Mouse (Mus musculus): Measurements from ENCODE around the gene Zfp827. TPM values are rescaled to one million over a fixed set of nuclear protein-coding genes. Genes with fewer than 3 reads are reported as not detected.

Zfp827 gene
- polyA plus RNA-seq, 1 experiment from 2014 or later, result 3.8 TPM

DNA sequence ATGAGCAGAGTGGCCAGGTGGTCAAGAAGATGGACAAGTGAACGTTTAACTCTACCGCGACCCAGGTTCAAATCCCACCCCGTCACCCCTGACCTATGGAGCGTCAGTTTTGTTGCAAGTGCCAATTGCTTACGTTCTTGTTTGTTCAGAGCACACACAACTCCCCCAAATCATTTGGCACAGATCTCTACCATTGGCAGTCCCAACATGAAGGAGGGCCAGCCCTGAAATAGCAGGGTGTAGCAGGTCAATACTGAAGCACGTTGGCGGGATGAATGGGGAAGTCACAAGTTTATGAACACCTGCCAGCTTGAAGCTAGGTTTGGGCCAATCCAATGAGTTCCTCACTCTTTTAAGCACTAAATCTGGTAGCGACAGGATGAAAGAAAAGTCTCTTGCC is 46.7 kb downstream of the Zfp827 start:
- Histone ChIP-seq H3K9ac (ENCODE audit: low read depth, low read length) (no peak overlapping the region), H3K4me1 (replicated peaks; ENCODE audit: control insufficient read depth, insufficient read depth, low read length) (0 out of 2 replicates have a peak, but pooled peaks cover 1% of the 10 kb centered on the region), H3K4me2 (no peak overlapping the region), H3K27me3 (replicated peaks; ENCODE audit: control insufficient read depth, insufficient read depth, low read length) (no peaks in the 10 kb centered on the region), H3K36me3 (ENCODE audit: control insufficient read depth, insufficient read depth, low read length) (peaks cover 4% of the 10 kb centered on the region; the same call in 1 of the 2 replicates), H3K9me3 (ENCODE audit: control insufficient read depth, low read length) (no peaks in the 10 kb centered on the region), H3K27ac (ENCODE audit: low read depth, low read length) (no peak overlapping the region), H3K4me3 (ENCODE audit: low read depth, low read length) (no peak overlapping the region)
- WGBS, result 85% methylated on average over 9 of the region's 9 CpGs
- ATAC-seq (replicated peaks; ENCODE audit: low FRiP score) (no peak), DNase-seq (ENCODE audit: low spot score) (no peak)

DNA sequence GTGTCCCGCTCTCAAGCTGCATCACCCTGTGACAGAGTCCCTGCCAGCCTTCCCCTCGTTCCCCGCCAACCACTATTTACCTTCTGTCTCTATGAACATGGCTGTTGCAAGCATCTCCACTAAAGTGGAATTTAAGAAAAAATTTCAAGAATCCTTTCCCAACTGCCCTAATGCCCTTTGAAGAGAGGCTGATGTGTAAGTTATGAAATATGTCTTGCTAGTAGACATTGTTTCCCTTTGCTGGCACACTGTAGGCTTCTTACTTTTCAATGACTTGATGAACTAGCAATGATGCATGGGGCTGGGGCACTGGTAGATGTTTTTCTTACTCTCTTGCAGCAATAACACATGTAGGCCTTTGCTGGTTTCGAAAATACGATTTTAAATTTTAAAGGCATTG is 49.0 kb downstream of the Zfp827 start:
- 84% methylated on average over 5 of the region's 5 CpGs for WGBS
- peaks cover 4% of the 10 kb centered on the region; the same call in 1 of the 2 replicates for H3K36me3 ChIP-seq (ENCODE audit: control insufficient read depth, insufficient read depth, low read length)
- no peaks in the 10 kb centered on the region for H3K27me3 ChIP-seq (replicated peaks; ENCODE audit: control insufficient read depth, insufficient read depth, low read length)

DNA sequence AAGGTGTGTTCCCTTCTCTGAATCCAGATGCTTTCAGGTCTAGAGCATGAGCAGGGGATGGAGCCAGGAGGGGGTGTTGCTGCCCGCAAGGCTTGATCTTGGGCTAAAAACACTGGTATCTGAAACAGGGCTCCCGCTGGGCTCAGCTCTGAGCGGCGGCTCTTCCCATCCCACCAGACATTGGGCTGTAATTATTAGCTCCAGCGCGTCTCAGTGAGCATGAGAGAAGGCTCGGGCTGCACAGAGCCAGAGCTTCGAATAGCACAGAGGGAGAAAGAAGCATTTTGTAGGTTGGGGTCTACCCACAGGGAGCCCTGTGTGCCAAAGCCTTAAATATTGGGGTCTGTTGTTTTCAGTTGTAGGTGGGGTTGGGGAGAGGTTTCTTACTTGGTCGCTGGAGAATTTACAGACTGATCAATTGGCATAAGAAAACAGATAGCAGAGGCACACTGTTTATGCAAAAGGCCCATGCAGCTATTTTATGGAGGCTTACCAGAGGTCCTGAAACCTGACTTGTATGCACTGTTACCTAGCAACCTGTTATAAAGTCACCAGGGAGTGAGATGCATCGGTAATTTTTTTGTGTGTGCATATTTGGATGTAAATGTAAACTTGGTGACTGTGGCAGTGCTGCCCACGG is 50.4 kb downstream of the Zfp827 start:
- 60% methylated on average over 11 of the region's 11 CpGs for whole genome bisulfite sequencing
- H3K4me3 ChIP-seq (ENCODE audit: low read depth, low read length), result no peak overlapping the region
- no peak for DNase-seq (ENCODE audit: low spot score)
- H3K36me3 ChIP-seq (ENCODE audit: control insufficient read depth, insufficient read depth, low read length), result peaks cover 4% of the 10 kb centered on the region; the same call in 1 of the 2 replicates
- ATAC-seq (replicated peaks; ENCODE audit: low FRiP score), result no peak
- 0 out of 2 replicates have a peak, but pooled peaks cover 3% of the 10 kb centered on the region for H3K4me1 ChIP-seq (replicated peaks; ENCODE audit: control insufficient read depth, insufficient read depth, low read length)
- H3K4me2 ChIP-seq, result no peak overlapping the region
- H3K9ac ChIP-seq (ENCODE audit: low read depth, low read length), result no peak overlapping the region
- no peaks in the 10 kb centered on the region for H3K9me3 ChIP-seq (ENCODE audit: control insufficient read depth, low read length)
- H3K27ac ChIP-seq (ENCODE audit: low read depth, low read length), result no peak overlapping the region
- H3K27me3 ChIP-seq (replicated peaks; ENCODE audit: control insufficient read depth, insufficient read depth, low read length), result no peaks in the 10 kb centered on the region

More for the DNA sequence above, 49.0 kb downstream of the Zfp827 start:
- no peak for ATAC-seq (replicated peaks; ENCODE audit: low FRiP score)
- H3K9me3 ChIP-seq (ENCODE audit: control insufficient read depth, low read length), result no peaks in the 10 kb centered on the region
- no peak overlapping the region for H3K9ac ChIP-seq (ENCODE audit: low read depth, low read length)
- no peak for DNase-seq (ENCODE audit: low spot score)
- no peak overlapping the region for H3K4me3 ChIP-seq (ENCODE audit: low read depth, low read length)
- H3K4me1 ChIP-seq (replicated peaks; ENCODE audit: control insufficient read depth, insufficient read depth, low read length), result 0 out of 2 replicates have a peak, but pooled peaks cover 3% of the 10 kb centered on the region
- no peak overlapping the region for H3K4me2 ChIP-seq
- no peak overlapping the region for H3K27ac ChIP-seq (ENCODE audit: low read depth, low read length)

DNA sequence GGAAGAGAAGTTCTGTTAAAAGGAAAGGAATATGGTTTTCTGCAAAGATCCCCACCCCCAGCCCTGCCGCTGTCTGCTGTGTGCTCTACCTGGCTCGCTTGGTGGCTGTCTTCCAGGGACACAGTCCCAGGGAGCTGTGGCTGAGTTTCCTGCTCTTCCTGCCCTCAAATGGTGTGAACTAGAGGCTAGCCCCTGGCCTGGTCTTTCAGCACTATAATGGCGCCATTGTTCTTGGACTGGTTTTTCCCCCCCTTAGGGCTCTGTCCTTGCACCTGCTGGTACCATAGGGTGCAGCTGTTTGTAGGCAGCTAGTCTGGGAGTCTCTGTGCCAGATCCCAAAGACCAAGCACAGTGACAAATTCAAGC is 50.9 kb downstream of the Zfp827 start:
- 89% methylated on average over 3 of the region's 3 CpGs for WGBS
- H3K27ac ChIP-seq (ENCODE audit: low read depth, low read length), result no peak overlapping the region
- 0 out of 2 replicates have a peak, but pooled peaks cover 3% of the 10 kb centered on the region for H3K4me1 ChIP-seq (replicated peaks; ENCODE audit: control insufficient read depth, insufficient read depth, low read length)
- ATAC-seq (replicated peaks; ENCODE audit: low FRiP score), result no peak
- H3K36me3 ChIP-seq (ENCODE audit: control insufficient read depth, insufficient read depth, low read length), result peaks cover 4% of the 10 kb centered on the region; the same call in 1 of the 2 replicates
- no peak for DNase-seq (ENCODE audit: low spot score)
- no peaks in the 10 kb centered on the region for H3K9me3 ChIP-seq (ENCODE audit: control insufficient read depth, low read length)
- H3K4me2 ChIP-seq, result no peak overlapping the region
- H3K9ac ChIP-seq (ENCODE audit: low read depth, low read length), result no peak overlapping the region
- H3K4me3 ChIP-seq (ENCODE audit: low read depth, low read length), result no peak overlapping the region
- H3K27me3 ChIP-seq (replicated peaks; ENCODE audit: control insufficient read depth, insufficient read depth, low read length), result no peaks in the 10 kb centered on the region

DNA sequence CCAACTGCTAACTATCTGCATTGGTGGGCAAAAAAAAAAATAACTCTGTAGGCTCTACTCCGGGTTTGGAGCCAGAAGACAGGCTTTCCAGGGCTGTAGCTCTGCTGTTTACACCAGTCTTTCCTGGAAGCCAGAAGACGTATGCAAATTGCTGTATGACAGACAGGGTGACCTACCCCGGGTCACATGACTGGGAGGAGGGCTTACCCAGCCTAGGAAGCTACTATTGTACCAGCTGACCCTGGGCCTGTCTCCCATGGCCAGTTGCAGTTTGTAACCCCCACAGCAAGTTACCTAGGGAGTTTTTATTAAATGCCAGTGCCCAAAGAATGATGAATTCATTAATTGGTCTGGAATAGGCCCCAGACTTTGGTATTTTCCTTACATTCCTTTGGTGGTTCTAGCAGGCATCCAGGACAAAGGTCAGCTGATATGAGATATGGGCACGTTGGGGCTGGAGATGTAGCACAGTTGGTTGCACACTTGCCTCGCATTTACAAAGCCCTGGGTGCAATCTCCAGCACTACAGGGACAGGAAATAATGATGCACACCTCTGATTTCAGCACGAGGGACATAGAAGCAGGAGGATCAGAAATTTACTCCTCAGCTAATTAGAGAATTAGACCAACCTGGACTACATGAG is 52.0 kb downstream of the Zfp827 start:
- no peak overlapping the region for H3K4me2 ChIP-seq
- H3K36me3 ChIP-seq (ENCODE audit: control insufficient read depth, insufficient read depth, low read length), result 0 out of 2 replicates have a peak, but pooled peaks cover 4% of the 10 kb centered on the region
- H3K4me1 ChIP-seq (replicated peaks; ENCODE audit: control insufficient read depth, insufficient read depth, low read length), result 0 out of 2 replicates have a peak, but pooled peaks cover 3% of the 10 kb centered on the region
- ATAC-seq (replicated peaks; ENCODE audit: low FRiP score) (no peak), DNase-seq (ENCODE audit: low spot score) (no peak)
- no peak overlapping the region for H3K27ac ChIP-seq (ENCODE audit: low read depth, low read length)
- WGBS, result 52% methylated on average over 6 of the region's 6 CpGs
- no peak overlapping the region for H3K4me3 ChIP-seq (ENCODE audit: low read depth, low read length)
- H3K27me3 ChIP-seq (replicated peaks; ENCODE audit: control insufficient read depth, insufficient read depth, low read length), result no peaks in the 10 kb centered on the region
- H3K9ac ChIP-seq (ENCODE audit: low read depth, low read length), result no peak overlapping the region
- H3K9me3 ChIP-seq (ENCODE audit: control insufficient read depth, low read length), result no peaks in the 10 kb centered on the region

DNA sequence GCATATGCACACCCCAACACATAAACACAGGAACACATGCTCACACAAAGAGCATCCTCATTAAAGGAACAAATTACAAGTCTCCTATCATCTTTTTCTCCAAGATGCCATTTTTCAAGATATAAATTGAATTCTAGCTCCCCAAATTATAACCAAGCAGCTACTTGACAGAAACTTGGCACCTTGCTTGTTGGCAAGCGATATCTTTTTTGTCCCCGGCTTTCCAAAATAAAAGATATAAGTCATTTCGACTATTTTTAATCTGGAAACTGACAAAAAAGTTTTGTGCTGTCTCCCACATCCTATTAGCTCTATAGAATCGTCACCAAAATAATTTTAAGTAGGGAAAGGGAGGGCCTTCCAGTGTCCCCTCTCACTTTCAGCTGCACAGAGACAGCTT is 53.1 kb downstream of the Zfp827 start:
- Histone ChIP-seq H3K27me3 (replicated peaks; ENCODE audit: control insufficient read depth, insufficient read depth, low read length) (no peaks in the 10 kb centered on the region), H3K4me1 (replicated peaks; ENCODE audit: control insufficient read depth, insufficient read depth, low read length) (0 out of 2 replicates have a peak, but pooled peaks cover 3% of the 10 kb centered on the region), H3K4me2 (no peak overlapping the region), H3K9me3 (ENCODE audit: control insufficient read depth, low read length) (no peaks in the 10 kb centered on the region), H3K27ac (ENCODE audit: low read depth, low read length) (no peak overlapping the region), H3K4me3 (ENCODE audit: low read depth, low read length) (no peak overlapping the region), H3K36me3 (ENCODE audit: control insufficient read depth, insufficient read depth, low read length) (no peaks in the 10 kb centered on the region; the same call in 1 of the 2 replicates), H3K9ac (ENCODE audit: low read depth, low read length) (no peak overlapping the region)
- DNase-seq (ENCODE audit: low spot score) (no peak), ATAC-seq (replicated peaks; ENCODE audit: low FRiP score) (no peak)
- WGBS, result 83% methylated on average over 4 of the region's 4 CpGs

DNA sequence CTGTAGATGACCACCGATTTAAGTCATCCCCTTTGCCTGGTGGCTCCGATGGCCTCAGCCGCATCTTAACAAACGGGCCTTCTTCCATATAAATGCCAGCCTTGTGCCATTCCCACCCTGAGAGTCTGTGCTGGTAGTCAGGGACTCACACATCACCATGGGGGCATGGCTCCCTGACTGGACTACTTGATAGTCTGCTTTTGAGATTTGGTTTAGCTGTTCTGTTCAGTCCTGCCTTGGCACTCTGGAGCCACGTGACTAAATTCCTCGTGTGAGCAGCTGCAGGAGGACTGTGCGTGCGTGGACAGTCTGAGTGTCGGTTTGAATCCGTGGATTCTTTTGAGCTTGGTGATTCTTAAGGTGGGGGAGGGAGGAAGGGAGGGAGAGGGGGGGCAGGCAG is 53.7 kb downstream of the Zfp827 start:
- H3K27ac ChIP-seq (ENCODE audit: low read depth, low read length), result no peak overlapping the region
- no peak overlapping the region for H3K4me3 ChIP-seq (ENCODE audit: low read depth, low read length)
- WGBS, result 86% methylated on average over 10 of the region's 10 CpGs
- H3K4me1 ChIP-seq (replicated peaks; ENCODE audit: control insufficient read depth, insufficient read depth, low read length), result 0 out of 2 replicates have a peak, but pooled peaks cover 3% of the 10 kb centered on the region
- no peak for ATAC-seq (replicated peaks; ENCODE audit: low FRiP score)
- no peaks in the 10 kb centered on the region for H3K27me3 ChIP-seq (replicated peaks; ENCODE audit: control insufficient read depth, insufficient read depth, low read length)
- no peak overlapping the region for H3K9ac ChIP-seq (ENCODE audit: low read depth, low read length)
- H3K4me2 ChIP-seq, result no peak overlapping the region
- H3K36me3 ChIP-seq (ENCODE audit: control insufficient read depth, insufficient read depth, low read length), result no peaks in the 10 kb centered on the region; the same call in 1 of the 2 replicates
- no peaks in the 10 kb centered on the region for H3K9me3 ChIP-seq (ENCODE audit: control insufficient read depth, low read length)
- no peak for DNase-seq (ENCODE audit: low spot score)

DNA sequence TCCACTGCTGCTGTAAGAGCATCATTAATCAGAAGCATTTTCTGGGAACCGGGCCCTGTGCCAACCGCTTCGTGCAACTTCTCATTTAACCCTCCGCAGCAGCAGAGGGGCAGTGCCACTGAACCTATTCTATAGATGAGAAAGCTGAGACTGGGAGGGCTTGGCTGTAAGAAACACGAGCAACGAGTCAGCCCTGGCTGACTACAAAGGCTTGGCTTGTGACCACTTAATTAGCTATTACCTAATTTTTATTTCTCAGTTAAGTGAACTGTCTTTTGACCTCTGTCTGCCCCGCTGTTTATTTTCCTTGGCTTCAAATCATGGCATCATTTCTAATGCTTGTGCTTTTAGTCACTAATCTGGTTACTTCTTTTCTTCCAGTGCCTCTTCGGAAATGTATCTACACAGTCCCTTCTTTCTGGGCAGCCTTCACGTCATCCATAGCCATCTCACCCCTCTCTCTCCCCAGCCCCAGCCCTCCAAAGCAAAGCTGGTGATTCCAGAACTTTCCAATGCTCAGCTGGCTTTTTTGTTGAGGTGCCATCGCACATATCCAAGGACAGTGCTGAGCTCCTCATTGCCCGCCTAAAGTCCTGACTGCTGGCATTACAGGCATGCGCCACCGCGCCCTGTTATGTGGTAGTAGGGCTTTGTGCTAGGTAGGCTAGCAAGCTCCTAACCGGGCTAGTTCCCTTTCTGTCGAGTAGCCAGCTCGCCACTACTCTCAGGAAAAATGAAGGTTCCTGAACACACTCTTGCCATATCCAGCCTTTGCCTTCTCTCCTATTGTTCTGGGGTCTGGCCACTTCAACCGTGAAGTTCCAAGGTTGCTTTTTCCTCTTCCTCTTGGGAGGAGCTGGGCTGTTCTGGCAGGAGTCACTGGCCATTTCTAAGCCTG is 55.5 kb downstream of the Zfp827 start:
- Histone ChIP-seq H3K9ac (ENCODE audit: low read depth, low read length) (no peak overlapping the region), H3K4me3 (ENCODE audit: low read depth, low read length) (no peak overlapping the region), H3K4me1 (replicated peaks; ENCODE audit: control insufficient read depth, insufficient read depth, low read length) (0 out of 2 replicates have a peak, but pooled peaks cover 3% of the 10 kb centered on the region), H3K4me2 (no peak overlapping the region), H3K27me3 (replicated peaks; ENCODE audit: control insufficient read depth, insufficient read depth, low read length) (no peaks in the 10 kb centered on the region), H3K27ac (ENCODE audit: low read depth, low read length) (no peak overlapping the region), H3K9me3 (ENCODE audit: control insufficient read depth, low read length) (no peaks in the 10 kb centered on the region), H3K36me3 (ENCODE audit: control insufficient read depth, insufficient read depth, low read length) (peaks cover 2% of the 10 kb centered on the region; the same call in 1 of the 2 replicates)
- WGBS, result 82% methylated on average over 18 of the region's 18 CpGs
- ATAC-seq (replicated peaks; ENCODE audit: low FRiP score) (no peak), DNase-seq (ENCODE audit: low spot score) (no peak)

Measured in liver, embryonic 11.5 days (tissue).